Mouse (Mus musculus) ovary, postnatal 14 days (tissue): ENCODE measurements around the gene Sdk1.

Experiments used
- DNase-seq: peaks from one replicate; pipeline ENCODE4 v3.0.0; 2022; ENCODE audit warnings: low spot score

The Sdk1 gene

DNA sequence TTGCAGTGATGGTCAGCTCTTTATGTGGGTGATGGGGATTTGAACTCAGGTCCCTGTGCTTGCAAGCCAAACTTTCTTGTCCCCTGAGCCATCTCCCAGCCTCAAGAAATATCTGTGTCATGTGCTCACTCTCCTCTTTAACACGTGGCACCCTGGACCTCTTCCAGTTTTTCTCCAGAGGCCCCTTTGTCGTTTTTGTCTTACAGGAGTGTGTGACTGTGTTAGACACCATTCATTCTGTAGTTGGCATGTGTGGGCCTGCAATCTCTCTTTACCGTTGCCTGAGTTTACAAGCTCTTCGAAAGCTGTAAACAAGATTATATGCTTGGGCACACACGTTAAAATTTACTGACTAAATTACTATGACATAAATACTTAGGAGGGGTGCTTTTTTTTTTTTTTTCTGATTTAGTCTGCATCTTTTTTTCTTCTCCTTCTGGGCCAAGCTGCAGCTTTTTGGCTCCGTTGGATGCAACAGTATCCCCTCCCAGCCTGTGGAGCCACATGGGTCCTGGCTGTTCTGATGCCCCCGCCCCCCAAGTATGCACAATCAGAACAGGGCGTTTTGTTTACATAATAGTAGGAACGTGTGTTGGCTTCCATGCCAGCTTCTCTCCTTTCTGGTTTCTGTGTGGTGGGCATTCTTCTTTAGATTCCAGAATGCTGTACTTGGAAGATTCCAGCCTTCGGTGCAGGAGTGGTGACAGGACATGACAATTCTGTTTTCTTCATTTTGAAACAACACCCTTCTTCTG, 527.6 kb downstream of the Sdk1 start:
- DNase-seq, result no peak

GRCm38 (mm10) chr5:141771516-141771915, 530.2 kb downstream of the Sdk1 start:
- no peak for DNase-seq

DNA sequence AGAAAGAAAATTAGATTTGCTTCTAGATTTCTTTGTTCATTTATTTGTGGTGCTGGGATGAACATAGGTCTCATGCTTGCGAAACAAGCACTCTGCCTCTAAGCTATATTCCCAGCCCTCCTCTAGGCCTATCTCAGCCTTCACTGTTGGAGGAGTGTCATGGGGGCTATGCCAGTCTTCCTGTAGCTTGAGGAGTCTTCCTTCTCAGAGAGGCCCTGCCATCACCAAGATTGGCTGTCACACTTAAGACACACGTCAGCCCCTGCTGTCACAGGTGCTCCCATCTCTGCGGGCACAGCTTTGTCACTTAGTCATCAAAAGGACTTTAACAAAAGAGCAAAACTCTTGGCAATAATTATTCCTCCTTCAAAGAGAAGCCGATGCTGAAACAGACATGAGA, 536.9 kb downstream of the Sdk1 start:
- DNase-seq, result no peak

DNA sequence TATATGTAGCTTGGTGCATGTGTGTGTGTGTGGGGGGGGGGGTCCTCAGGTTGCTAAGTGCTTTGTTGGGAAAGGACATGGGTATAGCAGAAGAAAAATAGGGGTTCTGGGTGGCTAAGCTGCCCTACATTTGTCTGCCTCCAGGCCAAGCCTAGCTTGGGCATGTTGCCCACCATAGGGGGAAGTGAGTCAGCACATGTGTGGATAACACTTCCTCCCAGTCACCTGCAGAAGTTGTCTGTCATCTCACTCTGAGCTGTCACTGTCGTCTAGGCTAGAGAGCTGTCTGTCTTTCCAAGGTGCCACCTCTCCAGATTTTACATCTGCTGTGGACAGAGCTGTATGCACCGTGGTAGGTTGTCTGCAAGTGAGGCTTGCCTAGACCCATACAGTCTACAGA, 539.9 kb downstream of the Sdk1 start:
- DNase-seq, result no peak

- no peak for DNase-seq
Observed at GRCm38 (mm10) chr5:141782330-141782729, 541.0 kb downstream of the Sdk1 start.

DNA sequence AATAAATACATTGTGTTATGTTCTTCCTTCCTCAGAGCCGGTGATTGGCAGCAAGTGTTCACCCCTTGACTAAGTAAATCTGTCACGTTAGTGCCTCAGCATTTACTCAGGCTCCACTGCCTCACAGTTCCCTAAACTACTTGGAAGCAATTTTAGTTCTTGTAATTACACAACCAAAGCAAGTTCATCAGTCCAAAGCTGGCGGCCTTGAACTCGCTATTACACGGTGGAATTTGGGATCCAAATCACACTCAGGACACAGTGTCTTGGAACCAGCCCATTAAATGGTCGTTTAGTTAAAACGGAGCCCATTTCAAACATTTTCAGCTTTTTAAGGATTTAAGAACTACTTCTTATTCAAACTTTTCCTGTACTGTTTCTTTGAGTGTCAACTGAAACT, 542.2 kb downstream of the Sdk1 start:
- DNase-seq, result no peak

DNA sequence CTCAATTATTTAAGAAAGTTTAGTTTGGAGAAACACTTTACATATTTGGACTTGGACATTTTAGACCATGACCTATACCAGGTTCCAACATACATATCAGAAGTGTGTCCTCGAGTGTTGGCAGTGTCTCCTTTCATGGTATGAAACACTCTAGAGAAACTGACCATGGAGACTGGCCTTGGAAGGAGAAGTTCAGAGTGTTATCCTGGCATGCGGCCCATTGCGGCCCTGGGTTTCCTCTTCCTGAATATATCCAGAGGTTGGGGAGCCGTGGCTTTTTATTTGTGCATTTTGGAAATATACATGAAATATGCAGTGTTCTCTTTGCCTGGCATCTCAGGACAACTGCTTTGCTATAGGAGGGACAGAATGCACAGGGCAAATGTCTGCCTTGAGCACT, 552.6 kb downstream of the Sdk1 start:
- no peak for DNase-seq

- no peak for DNase-seq
Observed at GRCm38 (mm10) chr5:141823823-141824330, 582.6 kb downstream of the Sdk1 start.

DNA sequence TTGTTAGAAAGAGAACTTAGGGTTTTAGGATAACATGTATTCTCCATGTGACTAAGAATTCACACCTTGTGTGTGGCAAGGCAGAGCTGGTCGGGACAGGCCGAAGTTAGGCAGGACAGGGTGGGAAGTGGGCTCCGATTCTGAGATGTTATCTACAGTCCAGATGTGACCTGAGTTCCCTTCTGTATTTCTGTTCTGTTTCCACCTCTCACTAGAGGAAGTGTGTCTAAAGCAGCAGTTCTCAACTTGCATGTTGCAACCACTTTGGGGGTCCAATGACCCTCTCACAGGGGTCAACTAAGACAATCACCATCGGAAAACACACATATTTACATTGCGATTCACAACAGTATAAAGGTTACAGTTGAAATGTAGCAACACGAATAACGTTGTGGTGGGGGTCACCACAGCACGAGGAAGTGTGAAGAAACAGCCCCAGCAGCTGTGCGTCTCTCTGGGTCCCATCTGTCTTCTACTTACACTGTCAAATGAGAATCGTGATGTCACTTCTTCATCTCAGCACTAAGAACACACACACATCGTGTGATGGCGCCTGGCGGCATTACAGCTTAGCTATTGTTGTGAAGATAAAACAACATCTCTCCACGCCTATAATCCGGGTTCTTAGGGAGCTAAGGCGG, 583.6 kb downstream of the Sdk1 start:
- no peak for DNase-seq

- no peak for DNase-seq
Observed at GRCm38 (mm10) chr5:141835566-141835965, 594.3 kb downstream of the Sdk1 start.

- no peak for DNase-seq
Observed at GRCm38 (mm10) chr5:141836892-141837455, 595.7 kb downstream of the Sdk1 start.

DNA sequence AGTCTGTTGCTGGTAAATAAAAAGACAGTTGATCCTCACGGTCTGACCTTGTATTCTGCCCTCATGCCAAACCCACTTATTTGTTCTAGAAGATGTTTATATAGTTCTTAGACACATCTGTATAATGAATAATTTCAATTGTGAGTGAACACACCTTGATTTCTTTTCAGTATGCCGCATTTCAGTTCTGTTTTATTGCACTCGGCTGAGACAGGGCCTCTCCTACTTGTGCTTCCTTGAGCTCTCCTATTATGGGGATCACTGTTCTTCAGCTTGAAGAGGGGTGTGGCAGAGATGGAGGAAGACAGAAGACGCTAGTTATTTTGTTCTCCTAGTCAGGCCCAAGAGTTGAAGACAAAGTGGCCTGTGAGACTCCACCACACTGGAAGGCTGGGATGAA, 603.4 kb downstream of the Sdk1 start:
- no peak for DNase-seq

DNA sequence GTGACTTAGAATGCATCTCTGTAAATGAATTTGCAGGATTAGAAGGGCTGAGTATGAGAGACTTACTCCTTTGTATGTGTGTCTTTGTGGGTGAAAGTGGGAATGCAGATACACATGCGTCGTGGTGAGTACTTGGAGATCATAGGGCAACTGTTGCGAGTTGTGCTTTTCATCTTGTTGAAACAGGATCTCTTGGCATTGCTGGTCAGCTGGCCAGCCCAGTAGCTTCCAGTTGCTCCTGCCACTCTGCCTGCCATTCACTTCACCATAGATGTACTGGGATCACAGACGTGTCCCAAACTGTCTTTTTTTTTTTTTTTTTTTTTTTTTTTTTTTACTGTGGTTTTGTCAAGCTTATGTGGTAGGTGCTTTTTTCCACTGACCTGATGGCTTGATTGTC, 606.4 kb downstream of the Sdk1 start:
- DNase-seq, result no peak

DNA sequence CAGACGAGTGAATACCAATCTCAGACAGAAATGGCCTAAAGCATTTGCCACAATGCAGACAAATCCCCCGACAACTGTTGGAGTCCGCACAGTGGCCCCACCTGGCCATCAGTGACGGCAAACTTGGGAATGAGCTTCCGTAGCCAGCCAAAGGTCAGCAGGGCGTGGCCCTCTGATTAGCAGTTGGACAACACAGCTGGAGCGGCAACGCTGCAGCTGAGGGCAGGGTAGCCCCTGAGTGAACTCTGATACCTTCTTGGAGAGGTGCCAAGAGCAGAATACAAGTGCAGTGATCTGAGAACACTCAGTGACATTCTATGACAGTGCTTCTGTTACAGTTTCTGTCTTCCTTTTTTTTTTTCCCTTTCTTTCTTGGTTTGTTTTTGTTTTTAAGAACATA, 610.9 kb downstream of the Sdk1 start:
- DNase-seq, result no peak

DNA sequence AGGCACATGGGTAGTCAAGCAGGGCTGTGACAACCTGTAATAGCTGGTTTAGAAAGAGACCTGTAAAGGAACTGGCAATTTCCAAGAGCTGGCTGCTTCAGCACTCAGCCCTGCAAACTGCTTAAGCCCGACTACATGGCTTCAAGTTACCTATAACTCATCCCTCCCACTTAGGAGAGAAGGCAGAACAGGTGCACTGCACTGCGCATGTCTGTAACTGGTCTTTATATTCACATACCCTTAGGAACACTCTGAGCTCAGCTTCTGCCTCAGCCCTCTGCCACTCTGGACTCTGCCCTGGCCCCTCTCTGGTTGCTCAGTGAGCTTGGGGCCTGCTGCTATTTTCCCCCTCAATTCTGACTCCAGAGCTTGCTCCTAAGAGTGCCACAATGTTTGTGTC, 615.2 kb downstream of the Sdk1 start:
- no peak for DNase-seq

- no peak for DNase-seq
Observed at GRCm38 (mm10) chr5:141857781-141858180, 616.5 kb downstream of the Sdk1 start.

- DNase-seq, result no peak
Observed at GRCm38 (mm10) chr5:141858406-141859160, 617.3 kb downstream of the Sdk1 start.

GRCm38 (mm10) chr5:141866042-141866441, 624.8 kb downstream of the Sdk1 start:
- DNase-seq, result no peak

DNA sequence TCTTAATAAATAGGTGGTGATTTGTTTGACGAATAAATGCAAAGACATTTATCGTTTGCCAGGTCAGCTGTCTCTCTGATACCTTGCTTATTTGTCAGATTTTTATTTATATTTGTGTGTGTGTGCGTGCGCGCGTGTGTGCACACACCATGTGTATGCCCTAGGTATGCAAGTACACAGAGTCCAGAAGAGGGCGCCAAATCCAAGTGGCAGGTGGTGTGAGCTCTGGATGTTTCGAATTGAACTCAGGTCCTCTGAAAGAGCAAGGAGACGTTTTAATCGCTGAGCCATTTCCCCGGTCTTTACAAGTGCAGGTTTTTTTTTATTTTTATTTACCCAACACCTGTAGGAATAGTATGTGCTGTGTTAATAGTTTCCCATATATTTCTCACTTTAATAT, 632.5 kb downstream of the Sdk1 start:
- no peak for DNase-seq

GRCm38 (mm10) chr5:141880661-141881060, 639.4 kb downstream of the Sdk1 start:
- no peak for DNase-seq

- no peak for DNase-seq
Observed at GRCm38 (mm10) chr5:141884111-141884647, 642.9 kb downstream of the Sdk1 start.

DNA sequence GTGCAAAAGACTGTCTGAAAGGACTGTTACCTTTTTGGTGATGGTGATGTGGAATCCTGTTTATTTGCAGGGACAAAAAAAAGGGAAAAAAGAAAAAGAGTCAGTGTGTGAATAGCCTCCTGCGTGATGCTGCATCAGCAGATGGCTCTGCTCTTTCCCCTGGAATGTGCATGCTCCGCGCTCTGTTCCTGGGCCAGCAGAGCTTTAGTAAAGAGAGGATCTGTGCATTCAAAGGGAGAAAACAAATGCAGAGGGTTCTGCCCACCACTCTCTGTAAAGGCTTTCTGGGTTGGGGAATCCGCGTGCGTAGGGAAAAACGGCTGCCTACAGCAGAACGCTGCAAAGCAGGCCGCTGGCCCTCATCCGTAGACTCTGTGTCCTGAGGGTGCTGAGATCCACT, 644.7 kb downstream of the Sdk1 start:
- DNase-seq, result no peak
